Mouse (Mus musculus) G1E (cell line): Measurements from ENCODE around the gene Ccr4.

ENCODE experiments used
- CTCF ChIP-seq: IDR thresholded peaks from 2 replicates; pipeline ENCODE4 v1.5.1; 2012; ENCODE audit warnings: low read depth, low read length, inconsistent platforms, mixed read lengths
- GATA1 ChIP-seq: IDR thresholded peaks from 2 replicates; pipeline ENCODE4 v1.6.1; 2012; ENCODE audit warnings: borderline replicate concordance, low read length, inconsistent platforms, mixed read lengths
- GATA2 ChIP-seq: IDR thresholded peaks from 2 replicates; pipeline ENCODE4 v1.6.1; 2012; ENCODE audit warnings: low read depth, low read length, inconsistent platforms, borderline replicate concordance
- POLR2AphosphoS5 ChIP-seq: IDR thresholded peaks from 2 replicates; pipeline ENCODE4 v1.6.1; 2012; ENCODE audit warnings: low read depth, low read length, inconsistent platforms; ENCODE audit not compliant: insufficient replicate concordance
- TAL1 ChIP-seq: conservative IDR thresholded peaks from 2 replicates; pipeline ENCODE4 v1.6.1; 2012; ENCODE audit warnings: low read depth, low read length, inconsistent platforms, mixed read lengths

- TF ChIP-seq CTCF (no peak), POLR2AphosphoS5 (no peak), TAL1 (no peak), GATA1 (no peak), GATA2 (no peak)
Measured at GRCm38 (mm10) chr9:114548496-114548895, 43.8 kb upstream of the Ccr4 start.
